Mouse (Mus musculus) lung, adult 2 months (tissue): ENCODE data around the gene Sel1l3. TPM values are rescaled to one million over a fixed set of nuclear protein-coding genes. Genes with fewer than 3 reads are reported as not detected.

Experiments
- DNase-seq: peaks from one replicate; pipeline ENCODE4 v3.0.0; 2022
- H3K4me1 ChIP-seq: fragments of 200-500 bp; 2 replicates; pipeline ENCODE4 v1.6.1; 2011; ENCODE audit warnings: low read length; ENCODE audit not compliant: control insufficient read depth, insufficient read depth
- H3K4me3 ChIP-seq: fragments of 200-500 bp; replicated peaks from 2 replicates; pipeline ENCODE3; 2011; ENCODE audit warnings: low read depth, mild to moderate bottlenecking, control low read depth, low read length; ENCODE audit errors: extremely low read depth
- CTCF ChIP-seq: fragments of 200-500 bp; IDR thresholded peaks from 2 replicates; pipeline ENCODE4 v1.5.1; 2011; ENCODE audit warnings: mild to moderate bottlenecking, low read length, control low read depth; ENCODE audit not compliant: insufficient read depth
- POLR2A ChIP-seq: fragments of 200-500 bp; IDR thresholded peaks from 2 replicates; pipeline ENCODE4 v1.6.1; 2011; ENCODE audit warnings: low read depth, mild to moderate bottlenecking, control low read depth, low read length, borderline replicate concordance; ENCODE audit errors: extremely low read depth
- WGBS: fragments of 180-500 bp; shearing (Covaris S2); methylation state at CpG from one replicate; pipeline ENCODE4 v1.1.7; 2018; 5-methylcytosine and 5-hydroxymethylcytosine counted together
- polyA plus RNA-seq: library from polyadenylated mRNA; depleted of rRNA; stranded (reverse); fragments of >200 nt; gene quantifications from 2 replicates; pipeline ENCODE4 v1.2.3, GENCODE M21; 2012

Sel1l3 gene
- polyA plus RNA-seq, 1 experiment = 2.1 TPM

- TF ChIP-seq CTCF = no peak
- no peak for DNase-seq
- Histone ChIP-seq H3K4me1 (no peaks in the 10 kb centered on the region), H3K4me3 (no peak overlapping the region)
- 90% methylated on average over 7 of the region's 7 CpGs for WGBS
Measured at GRCm38 (mm10) chr5:53242865-53243499, 29.3 kb upstream of the Sel1l3 start.

GRCm38 (mm10) chr5:53241963-53242362 is 28.2 kb upstream of the Sel1l3 start:
- no peaks in the 10 kb centered on the region for H3K4me1 ChIP-seq
- no peak for DNase-seq
- TF ChIP-seq POLR2A (no peak), CTCF (no peak)
- H3K4me3 ChIP-seq = no peak overlapping the region
- WGBS = 66% methylated on average over 5 of the region's 5 CpGs

- no peak for DNase-seq
- TF ChIP-seq CTCF (no peak), POLR2A (no peak)
- Histone ChIP-seq H3K4me3 (no peak overlapping the region), H3K4me1 (no peaks in the 10 kb centered on the region)
- WGBS = 66% methylated on average over 2 of the region's 2 CpGs
Measured at GRCm38 (mm10) chr5:53241109-53241508, 27.4 kb upstream of the Sel1l3 start.

GRCm38 (mm10) chr5:53239831-53240440 is 26.2 kb upstream of the Sel1l3 start:
- WGBS = 64% methylated on average over 11 of the region's 11 CpGs
- DNase-seq = no peak
- no peak overlapping the region for H3K4me3 ChIP-seq
- TF ChIP-seq CTCF = no peak
- TF ChIP-seq POLR2A = no peak
- no peaks in the 10 kb centered on the region for H3K4me1 ChIP-seq

- no peak overlapping the region for H3K4me3 ChIP-seq
- TF ChIP-seq CTCF = no peak
- TF ChIP-seq POLR2A = no peak
- no peaks in the 10 kb centered on the region for H3K4me1 ChIP-seq
- DNase-seq = no peak
- WGBS = 71% methylated on average over 7 of the region's 7 CpGs
Measured at GRCm38 (mm10) chr5:53239189-53239588, 25.5 kb upstream of the Sel1l3 start.

GRCm38 (mm10) chr5:53238761-53239160 is 25.0 kb upstream of the Sel1l3 start:
- 81% methylated on average over 7 of the region's 7 CpGs for WGBS
- Histone ChIP-seq H3K4me1 (no peaks in the 10 kb centered on the region), H3K4me3 (no peak overlapping the region)
- TF ChIP-seq POLR2A (no peak), CTCF (no peak)
- DNase-seq = no peak

- no peaks in the 10 kb centered on the region for H3K4me1 ChIP-seq
- no peak for DNase-seq
- 67% methylated on average over 8 of the region's 8 CpGs for WGBS
- H3K4me3 ChIP-seq = no peak overlapping the region
- TF ChIP-seq CTCF (no peak), POLR2A (no peak)
Measured at GRCm38 (mm10) chr5:53236749-53237148, 23.0 kb upstream of the Sel1l3 start.

GRCm38 (mm10) chr5:53236136-53236535 is 22.4 kb upstream of the Sel1l3 start:
- whole genome bisulfite sequencing = 12% methylated on average over 5 of the region's 5 CpGs
- TF ChIP-seq POLR2A (no peak), CTCF (no peak)
- Histone ChIP-seq H3K4me1 (no peaks in the 10 kb centered on the region), H3K4me3 (no peak overlapping the region)
- DNase-seq = no peak

- Histone ChIP-seq H3K4me1 (no peaks in the 10 kb centered on the region), H3K4me3 (no peak overlapping the region)
- DNase-seq = peak; percentile 11
- 17% methylated on average over 4 of the region's 4 CpGs for WGBS
- no peak for TF ChIP-seq CTCF
- no peak for TF ChIP-seq POLR2A
Measured at GRCm38 (mm10) chr5:53235551-53235950, 21.8 kb upstream of the Sel1l3 start.

- no peak for TF ChIP-seq POLR2A
- no peak for TF ChIP-seq CTCF
- 63% methylated on average over 4 of the region's 4 CpGs for WGBS
- H3K4me3 ChIP-seq = no peak overlapping the region
- DNase-seq = no peak
- no peaks in the 10 kb centered on the region for H3K4me1 ChIP-seq
Measured at GRCm38 (mm10) chr5:53230560-53230959, 16.8 kb upstream of the Sel1l3 start.
